Mouse (Mus musculus): ENCODE data around the gene Pzp. TPM values are rescaled to one million over a fixed set of nuclear protein-coding genes. Genes with fewer than 3 reads are reported as not detected.

Pzp gene
- polyA plus RNA-seq, 1 experiment from 2014 or later = 0.35 TPM

GRCm38 (mm10) chr6:128440238-128440637 is 86.3 kb downstream of the Pzp start:
- DNase-seq (ENCODE audit: low spot score) (no peak), ATAC-seq (no peak)
- peaks cover 9% of the 10 kb centered on the region; the same call in 1 of the 2 replicates for H3K4me1 ChIP-seq (ENCODE audit: insufficient read depth, low read depth, low read length)
- no peak overlapping the region for H3K4me2 ChIP-seq (replicated peaks; ENCODE audit: low read depth, low read length)
- 0 out of 2 replicates have a peak, but pooled peaks cover under 1% of the 10 kb centered on the region for H3K36me3 ChIP-seq (ENCODE audit: insufficient read depth, low read length)
- H3K4me3 ChIP-seq (ENCODE audit: low read depth, low read length) = no peak overlapping the region
- TF ChIP-seq CTCF (IDR thresholded peaks at IDR 0.05) (peak; percentile 24), EP300 (IDR thresholded peaks at IDR 0.05) (no peak)
- H3K27ac ChIP-seq (ENCODE audit: low read length) = no peak overlapping the region
- no peaks in the 10 kb centered on the region for H3K9me3 ChIP-seq (ENCODE audit: low read length)
- WGBS = 85% methylated on average over 2 of the region's 2 CpGs
- no peaks in the 10 kb centered on the region for H3K27me3 ChIP-seq (replicated peaks; ENCODE audit: insufficient read depth, low read length)
- no peak overlapping the region for H3K9ac ChIP-seq (replicated peaks; ENCODE audit: low read depth)

GRCm38 (mm10) chr6:128438871-128439341 is 87.6 kb downstream of the Pzp start:
- H3K36me3 ChIP-seq (ENCODE audit: insufficient read depth, low read length) = 0 out of 2 replicates have a peak, but pooled peaks cover 8% of the 10 kb centered on the region
- peak; percentile 42 for ATAC-seq

GRCm38 (mm10) chr6:128438317-128438870 is 88.1 kb downstream of the Pzp start, which contains the start of gene Fkbp4:
Gene Fkbp4, minus strand, starts transcription at chr6:128438677.
- Histone ChIP-seq H3K4me3 (ENCODE audit: low read depth, low read length) (peak within 1 kb of the TSS; percentile 87), H3K9ac (replicated peaks; ENCODE audit: low read depth) (peak within 1 kb of the TSS; percentile 80), H3K4me2 (replicated peaks; ENCODE audit: low read depth, low read length) (peak within 1 kb of the TSS; percentile 92), H3K9me3 (ENCODE audit: low read length) (no peaks in the 10 kb centered on the region), H3K4me1 (ENCODE audit: insufficient read depth, low read depth, low read length) (peaks cover 12% of the 10 kb centered on the region; the same call in 1 of the 2 replicates), H3K27ac (ENCODE audit: low read length) (peak within 1 kb of the TSS; percentile 95), H3K27me3 (replicated peaks; ENCODE audit: insufficient read depth, low read length) (no peaks in the 10 kb centered on the region), H3K36me3 (ENCODE audit: insufficient read depth, low read length) (peaks cover 13% of the 10 kb centered on the region; the same call in 1 of the 2 replicates)
- TF ChIP-seq CTCF (IDR thresholded peaks at IDR 0.05) (peak; percentile 36), EP300 (IDR thresholded peaks at IDR 0.05) (no peak)
- under 1% methylated on average over 56 of the region's 67 CpGs for WGBS
- DNase-seq (ENCODE audit: low spot score) = peak; percentile 97
- peak; percentile 97 for ATAC-seq

More at GRCm38 (mm10) chr6:128438871-128439341, 87.6 kb downstream of the Pzp start:
- H3K4me3 ChIP-seq (ENCODE audit: low read depth, low read length) = peak overlapping the region; percentile 87
- no peaks in the 10 kb centered on the region for H3K27me3 ChIP-seq (replicated peaks; ENCODE audit: insufficient read depth, low read length)
- 13% methylated on average over 18 of the region's 18 CpGs for WGBS
- no peaks in the 10 kb centered on the region for H3K9me3 ChIP-seq (ENCODE audit: low read length)
- peaks cover 12% of the 10 kb centered on the region; the same call in 1 of the 2 replicates for H3K4me1 ChIP-seq (ENCODE audit: insufficient read depth, low read depth, low read length)
- peak overlapping the region; percentile 92 for H3K4me2 ChIP-seq (replicated peaks; ENCODE audit: low read depth, low read length)
- peak overlapping the region; percentile 95 for H3K27ac ChIP-seq (ENCODE audit: low read length)
- TF ChIP-seq CTCF (IDR thresholded peaks at IDR 0.05) = no peak
- DNase-seq (ENCODE audit: low spot score) = no peak
- H3K9ac ChIP-seq (replicated peaks; ENCODE audit: low read depth) = peak overlapping the region; percentile 27; the same call in 1 of the 2 replicates

- ATAC-seq = peak; percentile 75
These were observed 88.7 kb downstream of the Pzp start for GRCm38 (mm10) chr6:128437731-128438316.

GRCm38 (mm10) chr6:128437288-128437687 is 89.2 kb downstream of the Pzp start:
- Histone ChIP-seq H3K27me3 (replicated peaks; ENCODE audit: insufficient read depth, low read length) (no peaks in the 10 kb centered on the region), H3K4me3 (ENCODE audit: low read depth, low read length) (peak overlapping the region; percentile 87), H3K4me1 (ENCODE audit: insufficient read depth, low read depth, low read length) (peaks cover 12% of the 10 kb centered on the region; the same call in 1 of the 2 replicates), H3K9ac (replicated peaks; ENCODE audit: low read depth) (peak overlapping the region; percentile 80), H3K27ac (ENCODE audit: low read length) (peak overlapping the region; percentile 95), H3K9me3 (ENCODE audit: low read length) (no peaks in the 10 kb centered on the region), H3K4me2 (replicated peaks; ENCODE audit: low read depth, low read length) (peak overlapping the region; percentile 92), H3K36me3 (ENCODE audit: insufficient read depth, low read length) (peaks cover 24% of the 10 kb centered on the region)
- DNase-seq (ENCODE audit: low spot score) (no peak), ATAC-seq (no peak)
- WGBS = 7% methylated on average over 10 of the region's 10 CpGs
- TF ChIP-seq EP300 (IDR thresholded peaks at IDR 0.05) (no peak), CTCF (IDR thresholded peaks at IDR 0.05) (no peak)

More at GRCm38 (mm10) chr6:128437731-128438316, 88.7 kb downstream of the Pzp start:
- under 1% methylated on average over 44 of the region's 52 CpGs for WGBS
- TF ChIP-seq EP300 (IDR thresholded peaks at IDR 0.05) = no peak
- no peak for TF ChIP-seq CTCF (IDR thresholded peaks at IDR 0.05)
- Histone ChIP-seq H3K4me1 (ENCODE audit: insufficient read depth, low read depth, low read length) (peaks cover 12% of the 10 kb centered on the region; the same call in 1 of the 2 replicates), H3K36me3 (ENCODE audit: insufficient read depth, low read length) (peaks cover 18% of the 10 kb centered on the region), H3K27ac (ENCODE audit: low read length) (peak overlapping the region; percentile 95), H3K4me3 (ENCODE audit: low read depth, low read length) (peak overlapping the region; percentile 87), H3K27me3 (replicated peaks; ENCODE audit: insufficient read depth, low read length) (no peaks in the 10 kb centered on the region), H3K9me3 (ENCODE audit: low read length) (no peaks in the 10 kb centered on the region), H3K4me2 (replicated peaks; ENCODE audit: low read depth, low read length) (peak overlapping the region; percentile 92), H3K9ac (replicated peaks; ENCODE audit: low read depth) (peak overlapping the region; percentile 80)
- peak; percentile 87 for DNase-seq (ENCODE audit: low spot score)

- TF ChIP-seq EP300 (IDR thresholded peaks at IDR 0.05) = no peak
- H3K4me2 ChIP-seq (replicated peaks; ENCODE audit: low read depth, low read length) = peak overlapping the region; percentile 92
- 82% methylated on average over 8 of the region's 8 CpGs for WGBS
- H3K27me3 ChIP-seq (replicated peaks; ENCODE audit: insufficient read depth, low read length) = no peaks in the 10 kb centered on the region
- ATAC-seq (no peak), DNase-seq (ENCODE audit: low spot score) (no peak)
- no peaks in the 10 kb centered on the region for H3K9me3 ChIP-seq (ENCODE audit: low read length)
- no peak overlapping the region for H3K4me3 ChIP-seq (ENCODE audit: low read depth, low read length)
- H3K27ac ChIP-seq (ENCODE audit: low read length) = no peak overlapping the region
- H3K36me3 ChIP-seq (ENCODE audit: insufficient read depth, low read length) = peaks cover 26% of the 10 kb centered on the region
- H3K9ac ChIP-seq (replicated peaks; ENCODE audit: low read depth) = no peak overlapping the region
- peaks cover 12% of the 10 kb centered on the region; the same call in 1 of the 2 replicates for H3K4me1 ChIP-seq (ENCODE audit: insufficient read depth, low read depth, low read length)
These were observed 90.0 kb downstream of the Pzp start for GRCm38 (mm10) chr6:128436356-128437005.

Data from lung, postnatal 0 days (tissue).